Mouse (Mus musculus): ENCODE results near the gene Trpm3. TPM values are rescaled to one million over a fixed set of nuclear protein-coding genes. Genes with fewer than 3 reads are reported as not detected.
A peak's percentile ranks its signal among the peaks of the same experiment; 100 is the strongest.

The Trpm3 gene
- polyA plus RNA-seq, 1 experiment from 2014 or later = 4.9 TPM

DNA sequence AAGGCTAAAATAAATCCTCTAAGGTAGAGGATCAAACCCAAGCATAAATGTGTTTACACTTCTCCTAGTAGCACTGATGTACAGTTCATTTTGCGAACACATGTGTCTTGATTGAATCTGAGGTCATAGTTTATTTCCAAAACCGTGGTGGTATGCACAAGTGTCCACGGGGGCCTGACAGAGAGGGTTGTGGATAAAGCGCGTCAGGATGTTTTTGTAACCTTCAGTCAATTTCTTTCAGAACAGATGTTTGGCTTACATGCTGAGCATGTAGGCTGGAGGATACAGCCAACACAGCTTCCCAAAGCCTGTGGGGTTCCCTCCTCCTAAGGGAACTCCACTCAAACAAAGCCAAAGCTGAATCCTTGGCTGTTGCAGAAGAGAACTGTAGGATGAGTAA lies 134.1 kb downstream of the Trpm3 start:
- Histone ChIP-seq H3K4me1 (ENCODE audit: control insufficient read depth, insufficient read depth, low read length) (no peaks in the 10 kb centered on the region), H3K9me3 (replicated peaks; ENCODE audit: control insufficient read depth, low read length) (no peaks in the 10 kb centered on the region), H3K27ac (replicated peaks; ENCODE audit: low read depth, low read length) (no peak overlapping the region), H3K27me3 (ENCODE audit: control insufficient read depth, insufficient read depth, low read length) (no peaks in the 10 kb centered on the region), H3K9ac (replicated peaks; ENCODE audit: low read length) (no peak overlapping the region), H3K4me2 (ENCODE audit: low read depth, low read length) (no peak overlapping the region), H3K36me3 (replicated peaks; ENCODE audit: control insufficient read depth, insufficient read depth, low read depth, low read length) (no peaks in the 10 kb centered on the region), H3K4me3 (ENCODE audit: low read depth, low read length) (no peak overlapping the region)
- ATAC-seq (replicated peaks; ENCODE audit: insufficient number of reproducible peaks, low FRiP score, low TSS enrichment, low read depth) (0 out of 2 replicates have a peak, but pooled peaks have one; percentile 56), DNase-seq (ENCODE audit: low spot score) (peak; percentile 56)
- 40% methylated on average over 5 of the region's 5 CpGs for WGBS

DNA sequence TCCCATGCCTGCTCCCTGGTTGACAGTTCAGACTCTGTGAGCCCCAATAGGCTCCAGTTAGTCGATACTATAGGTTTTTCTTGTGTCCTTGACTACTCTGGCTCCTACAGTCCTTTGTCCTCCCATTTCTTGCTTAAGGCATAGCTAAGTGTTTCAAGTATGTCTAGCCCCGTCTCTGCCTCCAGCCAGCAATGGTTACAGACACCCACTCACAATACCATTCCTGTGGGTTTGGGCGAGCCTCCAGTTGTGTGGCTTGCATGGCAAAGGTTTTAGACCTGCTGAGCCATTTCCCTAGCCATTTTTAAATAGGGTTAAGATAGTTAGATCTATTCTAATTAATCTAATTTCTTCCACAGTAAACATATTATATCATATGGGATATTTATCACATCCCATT lies 145.8 kb downstream of the Trpm3 start:
- Histone ChIP-seq H3K27ac (replicated peaks; ENCODE audit: low read depth, low read length) (no peak overlapping the region), H3K9ac (replicated peaks; ENCODE audit: low read length) (no peak overlapping the region), H3K27me3 (ENCODE audit: control insufficient read depth, insufficient read depth, low read length) (no peaks in the 10 kb centered on the region), H3K4me1 (ENCODE audit: control insufficient read depth, insufficient read depth, low read length) (no peaks in the 10 kb centered on the region), H3K36me3 (replicated peaks; ENCODE audit: control insufficient read depth, insufficient read depth, low read depth, low read length) (no peaks in the 10 kb centered on the region), H3K9me3 (replicated peaks; ENCODE audit: control insufficient read depth, low read length) (no peaks in the 10 kb centered on the region), H3K4me3 (ENCODE audit: low read depth, low read length) (no peak overlapping the region), H3K4me2 (ENCODE audit: low read depth, low read length) (no peak overlapping the region)
- ATAC-seq (replicated peaks; ENCODE audit: insufficient number of reproducible peaks, low FRiP score, low TSS enrichment, low read depth) (no peak), DNase-seq (ENCODE audit: low spot score) (no peak)
- 73% methylated on average over 3 of the region's 3 CpGs for WGBS

DNA sequence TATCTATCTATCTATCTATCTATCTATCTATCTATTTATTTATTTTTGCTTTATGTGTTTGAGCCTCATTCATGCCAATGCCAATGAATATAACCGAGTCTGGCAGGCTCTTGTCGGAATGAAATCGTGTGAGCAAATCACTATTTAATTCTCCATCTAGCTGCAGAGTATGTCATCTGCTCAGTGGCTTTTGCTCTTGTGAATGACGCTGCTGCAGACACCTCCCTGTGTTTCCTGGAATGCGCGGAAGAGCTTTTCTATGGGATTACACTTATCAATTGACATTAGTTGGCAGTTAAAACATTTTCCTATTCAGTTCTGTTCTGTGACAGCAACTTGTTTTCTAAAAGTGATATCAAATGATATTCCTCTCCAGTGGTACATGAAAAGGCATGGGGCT lies 153.8 kb downstream of the Trpm3 start:
- no peak overlapping the region for H3K27ac ChIP-seq (replicated peaks; ENCODE audit: low read depth, low read length)
- H3K36me3 ChIP-seq (replicated peaks; ENCODE audit: control insufficient read depth, insufficient read depth, low read depth, low read length) = no peaks in the 10 kb centered on the region
- WGBS = 90% methylated on average over 6 of the region's 6 CpGs
- no peak overlapping the region for H3K4me3 ChIP-seq (ENCODE audit: low read depth, low read length)
- H3K4me2 ChIP-seq (ENCODE audit: low read depth, low read length) = no peak overlapping the region
- H3K9ac ChIP-seq (replicated peaks; ENCODE audit: low read length) = no peak overlapping the region
- H3K27me3 ChIP-seq (ENCODE audit: control insufficient read depth, insufficient read depth, low read length) = no peaks in the 10 kb centered on the region
- ATAC-seq (replicated peaks; ENCODE audit: insufficient number of reproducible peaks, low FRiP score, low TSS enrichment, low read depth) (no peak), DNase-seq (ENCODE audit: low spot score) (no peak)
- no peaks in the 10 kb centered on the region for H3K4me1 ChIP-seq (ENCODE audit: control insufficient read depth, insufficient read depth, low read length)
- H3K9me3 ChIP-seq (replicated peaks; ENCODE audit: control insufficient read depth, low read length) = no peaks in the 10 kb centered on the region

DNA sequence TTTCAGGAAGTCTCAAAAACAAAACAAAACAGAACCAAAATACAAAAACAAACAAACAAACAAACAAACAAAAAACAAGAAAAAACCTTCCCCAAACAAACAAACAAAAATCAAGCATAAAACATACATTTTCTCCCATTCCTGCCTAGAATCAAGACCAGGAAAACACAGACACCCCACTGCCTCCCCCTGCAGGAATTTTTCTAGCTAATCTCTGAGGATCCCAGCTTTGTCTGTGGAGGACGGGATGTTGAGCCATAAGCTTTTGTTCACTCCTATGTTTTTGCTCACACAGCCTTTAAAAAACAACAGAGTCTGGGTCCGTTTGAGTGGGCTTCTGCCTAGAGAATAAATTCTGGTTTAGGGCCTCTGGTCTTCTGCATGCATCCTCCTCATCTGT lies 162.1 kb downstream of the Trpm3 start:
- ATAC-seq (replicated peaks; ENCODE audit: insufficient number of reproducible peaks, low FRiP score, low TSS enrichment, low read depth) (no peak), DNase-seq (ENCODE audit: low spot score) (peak; percentile 14)
- Histone ChIP-seq H3K4me3 (ENCODE audit: low read depth, low read length) (no peak overlapping the region), H3K9me3 (replicated peaks; ENCODE audit: control insufficient read depth, low read length) (no peaks in the 10 kb centered on the region), H3K4me2 (ENCODE audit: low read depth, low read length) (no peak overlapping the region), H3K9ac (replicated peaks; ENCODE audit: low read length) (no peak overlapping the region), H3K27me3 (ENCODE audit: control insufficient read depth, insufficient read depth, low read length) (no peaks in the 10 kb centered on the region), H3K27ac (replicated peaks; ENCODE audit: low read depth, low read length) (no peak overlapping the region), H3K4me1 (ENCODE audit: control insufficient read depth, insufficient read depth, low read length) (no peaks in the 10 kb centered on the region), H3K36me3 (replicated peaks; ENCODE audit: control insufficient read depth, insufficient read depth, low read depth, low read length) (no peaks in the 10 kb centered on the region)
- WGBS = 54% methylated on average over 2 of the region's 2 CpGs

DNA sequence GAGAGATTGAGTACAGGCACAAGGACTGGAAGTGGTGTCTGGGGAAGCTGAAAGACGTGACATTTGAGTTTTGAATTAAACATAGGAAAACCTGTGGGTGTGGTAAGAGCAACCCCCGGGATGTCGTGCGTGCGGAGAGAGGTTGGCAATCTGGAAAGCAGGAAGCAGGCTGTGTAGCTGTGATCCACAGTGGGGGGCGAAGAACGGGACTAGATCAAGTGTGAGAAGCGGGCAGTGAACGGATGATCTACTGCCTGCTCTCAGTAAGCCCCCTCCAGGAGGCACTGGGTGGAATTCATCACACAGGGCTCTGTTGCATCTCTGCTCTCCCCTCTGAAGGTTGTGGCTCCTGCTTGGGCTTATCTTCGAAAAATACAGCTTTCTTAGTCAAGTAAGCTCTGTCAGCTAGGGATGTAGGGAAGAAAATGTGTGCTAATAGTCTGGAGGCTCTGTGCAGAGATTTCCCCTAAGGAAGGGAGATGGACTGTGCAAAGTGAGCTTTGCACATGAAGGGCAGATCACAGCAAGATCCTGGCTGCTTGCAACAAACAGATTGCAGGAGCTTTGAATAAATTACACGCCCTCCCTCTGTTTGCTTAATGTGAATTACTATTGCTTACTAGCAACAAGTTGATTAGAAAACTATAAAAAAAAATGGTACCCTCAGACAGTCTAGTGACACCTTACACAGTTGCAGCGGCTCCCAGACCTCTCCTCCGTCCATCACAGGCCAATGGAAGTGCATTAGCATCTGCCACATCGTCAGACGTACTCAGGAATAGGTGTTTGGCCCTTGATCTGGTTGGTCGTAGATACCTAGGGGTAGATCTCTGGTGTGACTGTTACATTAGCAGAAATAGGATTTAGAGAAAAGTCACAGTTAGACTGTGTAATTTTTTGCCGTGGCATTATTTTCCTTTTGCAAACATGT lies 164.4 kb downstream of the Trpm3 start:
- H3K4me2 ChIP-seq (ENCODE audit: low read depth, low read length) = no peak overlapping the region
- no peak overlapping the region for H3K9ac ChIP-seq (replicated peaks; ENCODE audit: low read length)
- WGBS = 26% methylated on average over 17 of the region's 17 CpGs
- no peaks in the 10 kb centered on the region for H3K4me1 ChIP-seq (ENCODE audit: control insufficient read depth, insufficient read depth, low read length)
- no peaks in the 10 kb centered on the region for H3K36me3 ChIP-seq (replicated peaks; ENCODE audit: control insufficient read depth, insufficient read depth, low read depth, low read length)
- no peak for DNase-seq (ENCODE audit: low spot score)
- H3K9me3 ChIP-seq (replicated peaks; ENCODE audit: control insufficient read depth, low read length) = no peaks in the 10 kb centered on the region
- ATAC-seq (replicated peaks; ENCODE audit: insufficient number of reproducible peaks, low FRiP score, low TSS enrichment, low read depth) = no peak
- H3K27ac ChIP-seq (replicated peaks; ENCODE audit: low read depth, low read length) = no peak overlapping the region
- H3K4me3 ChIP-seq (ENCODE audit: low read depth, low read length) = no peak overlapping the region
- no peaks in the 10 kb centered on the region for H3K27me3 ChIP-seq (ENCODE audit: control insufficient read depth, insufficient read depth, low read length)

DNA sequence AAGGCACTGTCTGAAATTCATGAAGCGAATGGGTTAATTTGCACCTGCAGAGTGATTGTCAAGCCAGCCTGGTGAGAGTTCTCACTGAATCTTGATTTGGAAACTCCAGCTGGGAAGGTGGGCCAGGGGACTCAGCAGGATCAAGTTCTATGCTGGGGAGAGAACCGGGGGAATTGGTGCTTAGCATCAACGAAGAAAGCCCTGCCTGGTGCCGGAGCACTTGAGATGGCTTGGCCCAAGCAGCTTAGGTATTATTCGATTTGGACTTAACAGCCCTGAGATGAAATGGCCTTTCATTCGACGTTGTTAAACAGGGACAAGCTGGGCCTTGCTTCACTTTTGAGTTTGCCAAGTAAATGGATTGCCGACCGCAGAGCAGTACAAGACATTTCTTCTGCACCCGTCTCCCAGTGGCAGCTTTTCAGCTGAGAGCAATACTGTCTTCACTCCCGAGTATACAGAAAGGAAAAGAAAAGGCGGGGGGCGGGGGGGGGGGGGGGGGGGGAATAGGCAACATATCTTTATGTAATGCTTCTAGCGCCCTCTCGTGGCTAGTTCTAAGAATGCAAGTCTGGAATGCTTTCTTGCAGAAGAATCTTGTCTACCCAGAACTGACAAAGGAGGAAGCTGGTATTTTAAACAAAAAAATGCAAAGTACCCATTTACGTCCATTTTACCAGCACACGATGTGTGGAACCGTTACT lies 165.3 kb downstream of the Trpm3 start:
- no peak overlapping the region for H3K27ac ChIP-seq (replicated peaks; ENCODE audit: low read depth, low read length)
- peak; percentile 97 for DNase-seq (ENCODE audit: low spot score)
- no peaks in the 10 kb centered on the region for H3K36me3 ChIP-seq (replicated peaks; ENCODE audit: control insufficient read depth, insufficient read depth, low read depth, low read length)
- H3K4me2 ChIP-seq (ENCODE audit: low read depth, low read length) = peak overlapping the region; percentile 29
- H3K9ac ChIP-seq (replicated peaks; ENCODE audit: low read length) = no peak overlapping the region
- no peaks in the 10 kb centered on the region for H3K4me1 ChIP-seq (ENCODE audit: control insufficient read depth, insufficient read depth, low read length)
- no peaks in the 10 kb centered on the region for H3K27me3 ChIP-seq (ENCODE audit: control insufficient read depth, insufficient read depth, low read length)
- WGBS = 3% methylated on average over 16 of the region's 18 CpGs
- ATAC-seq (replicated peaks; ENCODE audit: insufficient number of reproducible peaks, low FRiP score, low TSS enrichment, low read depth) = 0 out of 2 replicates have a peak, but pooled peaks have one; percentile 44
- 0 out of 2 replicates have a peak overlapping the region, but pooled peaks have one; percentile 2 for H3K4me3 ChIP-seq (ENCODE audit: low read depth, low read length)
- no peaks in the 10 kb centered on the region for H3K9me3 ChIP-seq (replicated peaks; ENCODE audit: control insufficient read depth, low read length)

DNA sequence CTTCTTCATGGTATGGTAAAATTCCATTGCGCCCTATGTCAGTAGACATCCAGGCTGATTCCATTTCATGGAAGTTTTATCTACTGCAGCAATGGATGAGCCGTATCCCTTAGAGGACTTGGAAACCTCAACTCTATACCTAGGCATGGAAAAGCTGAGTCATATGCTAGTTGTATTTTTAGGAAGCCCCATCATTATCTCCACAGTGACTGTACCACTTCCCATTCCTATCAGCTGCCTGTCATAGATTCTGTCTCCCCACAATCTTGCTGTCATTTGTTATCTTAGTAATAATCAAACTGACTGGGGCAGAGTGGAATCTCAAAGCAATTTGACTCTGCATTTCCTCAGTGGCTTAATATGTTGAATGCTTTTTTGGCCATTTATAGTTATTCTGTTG lies 169.2 kb downstream of the Trpm3 start:
- Histone ChIP-seq H3K9me3 (replicated peaks; ENCODE audit: control insufficient read depth, low read length) (no peaks in the 10 kb centered on the region), H3K4me2 (ENCODE audit: low read depth, low read length) (no peak overlapping the region), H3K27me3 (ENCODE audit: control insufficient read depth, insufficient read depth, low read length) (no peaks in the 10 kb centered on the region), H3K9ac (replicated peaks; ENCODE audit: low read length) (no peak overlapping the region), H3K27ac (replicated peaks; ENCODE audit: low read depth, low read length) (no peak overlapping the region), H3K4me3 (ENCODE audit: low read depth, low read length) (no peak overlapping the region), H3K36me3 (replicated peaks; ENCODE audit: control insufficient read depth, insufficient read depth, low read depth, low read length) (no peaks in the 10 kb centered on the region), H3K4me1 (ENCODE audit: control insufficient read depth, insufficient read depth, low read length) (no peaks in the 10 kb centered on the region)
- no peak for DNase-seq (ENCODE audit: low spot score)
- ATAC-seq (replicated peaks; ENCODE audit: insufficient number of reproducible peaks, low FRiP score, low TSS enrichment, low read depth) = no peak
- WGBS = 84% methylated on average over 2 of the region's 2 CpGs

DNA sequence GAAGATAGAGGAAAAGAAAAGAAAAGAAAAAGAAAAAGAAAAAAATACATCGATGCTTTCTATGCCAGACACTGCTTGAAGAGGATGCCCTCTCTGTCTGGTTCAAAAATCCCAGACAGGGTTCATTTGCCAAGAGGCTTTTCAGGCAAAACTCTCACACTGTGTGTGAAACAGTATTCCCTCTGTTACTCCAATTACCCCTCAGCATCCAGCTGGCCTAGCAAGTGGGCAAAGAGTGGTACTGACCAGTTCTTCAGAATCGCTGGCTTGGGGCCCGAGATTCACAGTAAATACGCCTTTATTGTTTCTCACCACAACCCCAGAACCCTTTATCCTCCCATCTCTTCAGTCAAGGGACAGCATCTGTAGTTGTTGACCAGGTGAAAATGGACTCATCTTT lies 178.5 kb downstream of the Trpm3 start:
- H3K4me3 ChIP-seq (ENCODE audit: low read depth, low read length) = no peak overlapping the region
- H3K4me1 ChIP-seq (ENCODE audit: control insufficient read depth, insufficient read depth, low read length) = no peaks in the 10 kb centered on the region
- H3K27ac ChIP-seq (replicated peaks; ENCODE audit: low read depth, low read length) = no peak overlapping the region
- ATAC-seq (replicated peaks; ENCODE audit: insufficient number of reproducible peaks, low FRiP score, low TSS enrichment, low read depth) (no peak), DNase-seq (ENCODE audit: low spot score) (no peak)
- no peak overlapping the region for H3K4me2 ChIP-seq (ENCODE audit: low read depth, low read length)
- H3K27me3 ChIP-seq (ENCODE audit: control insufficient read depth, insufficient read depth, low read length) = no peaks in the 10 kb centered on the region
- no peaks in the 10 kb centered on the region for H3K9me3 ChIP-seq (replicated peaks; ENCODE audit: control insufficient read depth, low read length)
- no peak overlapping the region for H3K9ac ChIP-seq (replicated peaks; ENCODE audit: low read length)
- H3K36me3 ChIP-seq (replicated peaks; ENCODE audit: control insufficient read depth, insufficient read depth, low read depth, low read length) = no peaks in the 10 kb centered on the region
- 85% methylated on average over 4 of the region's 4 CpGs for WGBS

All from embryonic facial prominence, embryonic 11.5 days (tissue).